Mouse (Mus musculus): ENCODE measurements around the gene Pgap3. TPM values are rescaled to one million over a fixed set of nuclear protein-coding genes. Genes with fewer than 3 reads are reported as not detected.

Pgap3 gene
- total and polyA plus RNA-seq, 2 experiments from 2014 or later = 7.1 to 11.0 TPM

DNA sequence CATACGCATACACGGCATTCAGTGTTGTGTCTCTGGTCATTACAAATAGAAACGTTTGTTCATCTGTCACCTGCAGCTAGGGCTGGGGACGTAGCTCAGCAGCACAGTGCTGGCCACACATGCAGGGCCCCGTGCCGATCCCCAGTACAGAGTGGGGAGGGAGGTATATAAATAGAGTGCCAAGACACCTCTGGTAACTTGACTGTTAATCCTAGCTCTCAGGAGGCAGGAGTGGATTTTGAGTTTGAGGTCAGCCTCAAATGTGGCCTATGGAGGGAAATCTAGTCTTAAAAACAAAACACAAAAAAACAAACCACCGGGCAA lies 32.5 kb downstream of the Pgap3 start:
- H3K4me3 ChIP-seq (ENCODE audit: low read depth, low read length) = no peak overlapping the region
- DNase-seq (no peak), ATAC-seq (no peak)
- no peak overlapping the region for H3K9ac ChIP-seq
- no peaks in the 10 kb centered on the region for H3K27me3 ChIP-seq (ENCODE audit: insufficient read depth, low read length)
- H3K4me1 ChIP-seq (ENCODE audit: insufficient read depth) = peaks cover 13% of the 10 kb centered on the region
- no peak for TF ChIP-seq CTCF (IDR thresholded peaks at IDR 0.05; ENCODE audit: low read depth)
- H3K36me3 ChIP-seq (ENCODE audit: insufficient read depth) = no peaks in the 10 kb centered on the region
- H3K27ac ChIP-seq (ENCODE audit: low read depth, low read length) = peak overlapping the region; percentile 42; the same call in 1 of the 2 replicates
- H3K4me2 ChIP-seq (ENCODE audit: low read depth) = no peak overlapping the region
- WGBS = 83% methylated on average over 7 of the region's 7 CpGs
- H3K9me3 ChIP-seq (ENCODE audit: low read length) = no peaks in the 10 kb centered on the region

DNA sequence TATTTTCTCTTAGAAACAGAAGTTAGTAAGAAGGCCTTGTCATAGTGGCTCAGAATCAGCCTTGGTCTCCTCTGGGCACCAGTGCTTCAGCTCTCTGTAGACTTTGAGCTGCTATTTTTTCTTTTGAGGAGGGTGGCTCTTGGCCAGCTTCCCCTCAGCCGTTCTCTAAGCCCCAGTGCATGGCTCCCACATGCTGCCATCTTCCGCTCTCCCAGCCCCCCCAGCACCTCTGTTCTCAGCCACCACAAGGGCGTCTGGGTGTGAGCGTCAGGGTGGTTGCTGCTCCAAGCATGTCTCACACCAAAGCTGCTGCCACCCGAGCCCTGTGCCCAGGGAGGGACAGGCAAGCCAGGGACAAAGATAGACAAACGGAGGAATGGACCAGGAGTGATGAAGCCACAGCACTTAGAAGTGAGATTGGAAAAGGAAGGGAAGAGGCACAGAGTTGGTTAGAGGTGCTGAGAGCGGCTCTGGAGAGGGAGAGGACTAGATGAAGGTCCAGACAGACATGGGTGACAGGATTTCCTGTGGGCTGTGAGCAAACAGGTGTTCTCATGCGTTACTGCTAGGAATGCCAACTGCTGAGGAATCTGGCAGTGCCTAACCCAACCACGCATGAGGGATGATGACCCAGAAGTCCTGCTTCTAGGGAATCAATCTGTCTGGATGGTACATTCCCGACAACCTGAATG lies 33.0 kb downstream of the Pgap3 start:
- H3K27ac ChIP-seq (ENCODE audit: low read depth, low read length) = peak overlapping the region; percentile 42; the same call in 1 of the 2 replicates
- ATAC-seq = peak; percentile 26; the same call in 1 of the 2 replicates
- no peaks in the 10 kb centered on the region for H3K27me3 ChIP-seq (ENCODE audit: insufficient read depth, low read length)
- DNase-seq = no peak
- no peaks in the 10 kb centered on the region for H3K9me3 ChIP-seq (ENCODE audit: low read length)
- WGBS = 65% methylated on average over 10 of the region's 10 CpGs
- H3K9ac ChIP-seq = no peak overlapping the region
- H3K4me2 ChIP-seq (ENCODE audit: low read depth) = no peak overlapping the region
- no peaks in the 10 kb centered on the region for H3K36me3 ChIP-seq (ENCODE audit: insufficient read depth)
- peaks cover 13% of the 10 kb centered on the region for H3K4me1 ChIP-seq (ENCODE audit: insufficient read depth)
- no peak overlapping the region for H3K4me3 ChIP-seq (ENCODE audit: low read depth, low read length)
- no peak for TF ChIP-seq CTCF (IDR thresholded peaks at IDR 0.05; ENCODE audit: low read depth)

DNA sequence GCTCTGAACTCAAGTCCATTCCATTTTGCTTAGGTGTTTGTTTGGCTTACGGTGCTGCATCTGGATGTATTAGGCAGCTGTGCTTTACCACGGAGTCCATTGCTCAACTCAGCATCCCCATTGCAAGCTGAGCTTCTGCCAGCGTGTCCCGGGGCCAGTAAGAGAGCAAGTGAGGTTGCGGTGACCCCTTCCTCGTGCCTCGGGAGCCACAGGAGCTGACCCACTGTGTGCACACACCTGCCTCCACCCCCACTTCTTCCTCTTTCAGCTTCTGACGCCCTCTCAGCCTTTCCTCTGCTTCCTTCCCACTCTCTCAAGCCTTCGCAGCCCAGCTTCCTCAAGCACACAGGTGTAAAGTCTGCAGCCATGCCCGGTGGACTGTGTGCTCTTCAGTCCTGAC lies 34.0 kb downstream of the Pgap3 start:
- H3K27me3 ChIP-seq (ENCODE audit: insufficient read depth, low read length) = no peaks in the 10 kb centered on the region
- H3K4me3 ChIP-seq (ENCODE audit: low read depth, low read length) = no peak overlapping the region
- H3K4me1 ChIP-seq (ENCODE audit: insufficient read depth) = peaks cover 5% of the 10 kb centered on the region; the same call in 1 of the 2 replicates
- WGBS = 83% methylated on average over 10 of the region's 10 CpGs
- no peak overlapping the region for H3K27ac ChIP-seq (ENCODE audit: low read depth, low read length)
- TF ChIP-seq CTCF (IDR thresholded peaks at IDR 0.05; ENCODE audit: low read depth) = no peak
- no peak overlapping the region for H3K4me2 ChIP-seq (ENCODE audit: low read depth)
- H3K9ac ChIP-seq = no peak overlapping the region
- ATAC-seq (no peak), DNase-seq (no peak)
- H3K9me3 ChIP-seq (ENCODE audit: low read length) = no peaks in the 10 kb centered on the region
- no peaks in the 10 kb centered on the region for H3K36me3 ChIP-seq (ENCODE audit: insufficient read depth)

DNA sequence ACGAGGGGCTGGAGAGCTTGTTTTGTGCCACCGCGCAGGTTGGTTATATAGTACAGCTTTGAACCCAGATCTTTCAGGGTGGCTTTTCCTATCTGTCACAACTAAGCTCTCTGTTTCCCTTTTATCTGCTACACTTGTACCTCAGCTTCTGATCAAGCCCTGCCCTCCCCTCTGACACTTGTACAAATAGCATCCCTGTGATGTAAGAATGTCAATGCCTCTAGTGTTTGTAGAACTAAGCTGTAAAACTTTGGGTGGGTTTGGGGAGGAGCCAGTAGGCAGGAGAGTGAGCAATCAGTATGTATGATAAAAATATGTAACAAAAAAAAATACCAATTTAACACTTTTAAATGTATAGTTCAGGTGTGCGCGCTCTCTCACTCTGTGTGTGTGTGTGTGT lies 35.9 kb downstream of the Pgap3 start:
- H3K27ac ChIP-seq (ENCODE audit: low read depth, low read length) = no peak overlapping the region
- H3K4me3 ChIP-seq (ENCODE audit: low read depth, low read length) = no peak overlapping the region
- H3K4me1 ChIP-seq (ENCODE audit: insufficient read depth) = peaks cover 6% of the 10 kb centered on the region; the same call in 1 of the 2 replicates
- no peaks in the 10 kb centered on the region for H3K27me3 ChIP-seq (ENCODE audit: insufficient read depth, low read length)
- H3K4me2 ChIP-seq (ENCODE audit: low read depth) = no peak overlapping the region
- no peaks in the 10 kb centered on the region for H3K9me3 ChIP-seq (ENCODE audit: low read length)
- TF ChIP-seq CTCF (IDR thresholded peaks at IDR 0.05; ENCODE audit: low read depth) = no peak
- H3K36me3 ChIP-seq (ENCODE audit: insufficient read depth) = no peaks in the 10 kb centered on the region
- no peak overlapping the region for H3K9ac ChIP-seq
- ATAC-seq = no peak
- DNase-seq = no peak
- WGBS = 88% methylated on average over 5 of the region's 5 CpGs

DNA sequence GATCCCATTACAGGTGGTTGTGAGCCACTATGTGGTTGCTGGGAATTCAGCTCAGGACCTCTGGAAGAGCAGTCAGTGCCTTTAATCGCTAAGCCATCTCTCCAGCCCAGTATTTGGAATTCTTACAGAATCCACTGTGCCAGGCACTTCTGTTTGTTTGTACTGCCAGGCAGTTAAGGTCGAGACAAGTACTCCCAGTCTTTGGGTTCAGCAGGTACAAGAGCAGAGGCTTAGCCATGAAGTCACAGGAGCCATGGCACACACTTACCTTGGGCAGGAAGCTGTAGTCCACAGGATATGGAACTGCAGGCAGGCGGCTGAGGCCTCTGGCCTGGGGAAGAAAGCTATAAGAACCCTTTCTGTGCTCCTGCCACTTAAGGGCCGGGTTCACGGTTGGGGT lies 36.5 kb downstream of the Pgap3 start:
- WGBS = 90% methylated on average over 5 of the region's 5 CpGs

DNA sequence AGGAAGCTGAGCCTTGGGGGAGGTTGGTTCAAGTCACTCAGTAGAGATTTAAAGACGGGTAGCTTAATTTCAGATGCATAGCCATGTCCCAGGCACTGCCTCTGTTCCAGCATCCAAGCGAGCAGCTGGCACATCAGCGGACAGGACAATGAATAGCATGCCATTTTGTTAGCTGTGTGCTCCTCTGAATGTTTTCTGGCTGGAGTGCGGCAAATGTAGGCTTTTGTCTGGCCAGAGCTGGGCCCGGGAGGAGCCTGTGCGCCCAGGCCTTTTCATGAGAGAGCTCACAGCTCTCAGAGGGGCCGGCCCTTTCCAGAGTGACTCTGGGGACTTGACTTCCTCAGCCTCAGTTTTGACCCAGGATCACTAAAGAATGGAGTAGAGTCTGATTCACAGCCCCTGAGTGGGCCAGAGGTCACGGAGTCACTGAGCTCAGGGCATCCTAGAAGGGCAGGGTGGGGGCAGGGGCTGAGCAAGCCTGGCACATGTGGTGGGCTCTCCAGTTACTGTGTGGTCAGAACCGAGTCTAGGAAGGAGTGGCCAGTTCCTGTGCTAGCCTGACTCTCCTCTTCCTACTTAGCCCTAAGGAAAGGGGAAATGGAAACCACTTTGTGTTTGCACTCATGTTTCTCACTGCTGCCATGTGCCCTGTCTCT lies 39.3 kb downstream of the Pgap3 start:
- ATAC-seq = no peak
- Histone ChIP-seq H3K27ac (ENCODE audit: low read depth, low read length) (no peak overlapping the region), H3K4me3 (ENCODE audit: low read depth, low read length) (no peak overlapping the region), H3K36me3 (ENCODE audit: insufficient read depth) (no peaks in the 10 kb centered on the region), H3K9ac (no peak overlapping the region), H3K4me2 (ENCODE audit: low read depth) (no peak overlapping the region), H3K4me1 (ENCODE audit: insufficient read depth) (peaks cover 12% of the 10 kb centered on the region; the same call in 1 of the 2 replicates), H3K9me3 (ENCODE audit: low read length) (no peaks in the 10 kb centered on the region), H3K27me3 (ENCODE audit: insufficient read depth, low read length) (no peaks in the 10 kb centered on the region)
- TF ChIP-seq CTCF (IDR thresholded peaks at IDR 0.05; ENCODE audit: low read depth) = no peak
- no peak for DNase-seq
- whole genome bisulfite sequencing = 36% methylated on average over 9 of the region's 9 CpGs

More for the DNA sequence above, 36.5 kb downstream of the Pgap3 start:
- Histone ChIP-seq H3K9ac (no peak overlapping the region), H3K4me1 (ENCODE audit: insufficient read depth) (peaks cover 12% of the 10 kb centered on the region; the same call in 1 of the 2 replicates), H3K4me2 (ENCODE audit: low read depth) (no peak overlapping the region), H3K4me3 (ENCODE audit: low read depth, low read length) (no peak overlapping the region), H3K27ac (ENCODE audit: low read depth, low read length) (no peak overlapping the region), H3K27me3 (ENCODE audit: insufficient read depth, low read length) (no peaks in the 10 kb centered on the region), H3K9me3 (ENCODE audit: low read length) (no peaks in the 10 kb centered on the region), H3K36me3 (ENCODE audit: insufficient read depth) (no peaks in the 10 kb centered on the region)
- ATAC-seq (no peak), DNase-seq (no peak)
- no peak for TF ChIP-seq CTCF (IDR thresholded peaks at IDR 0.05; ENCODE audit: low read depth)

All from forebrain, postnatal 0 days (tissue).